Mouse (Mus musculus): Measurements from ENCODE around the gene Smg8. TPM values are rescaled to one million over a fixed set of nuclear protein-coding genes. Genes with fewer than 3 reads are reported as not detected.

Gene Smg8
- polyA plus RNA-seq, 1 experiment = 9.5 TPM

- WGBS = 84% methylated on average over 3 of the region's 3 CpGs
- H3K4me1 ChIP-seq (ENCODE audit: control insufficient read depth, insufficient read depth, low read length) = no peaks in the 10 kb centered on the region; the same call in 1 of the 2 replicates
- no peak for TF ChIP-seq CTCF (IDR thresholded peaks at IDR 0.05; ENCODE audit: control insufficient read depth, insufficient read depth, low read length)
- TF ChIP-seq POLR2A (IDR thresholded peaks at IDR 0.05; ENCODE audit: borderline replicate concordance, control insufficient read depth, low read depth, low read length) = no peak
- H3K4me3 ChIP-seq (replicated peaks; ENCODE audit: control insufficient read depth, low read depth, low read length) = no peak overlapping the region
- no peak overlapping the region for H3K27ac ChIP-seq (ENCODE audit: control insufficient read depth, insufficient read depth, low read depth, low read length, poor library complexity)
Observed at GRCm38 (mm10) chr11:87028212-87028611, 58.4 kb downstream of the Smg8 start.

Other genes starting within 250 kb of the Smg8 start
- gene Ypel2, start 93.1 kb downstream of the Smg8 start, polyA plus RNA-seq (2011; ENCODE audit: insufficient read depth, insufficient read length, low replicate concordance, missing spikeins) = 3.4 and 4.7 TPM in 2 replicates
- 2.8 TPM in 2 replicates for gene Gdpd1, start 12.7 kb downstream of the Smg8 start, polyA plus RNA-seq (2011; ENCODE audit: insufficient read depth, insufficient read length, low replicate concordance, missing spikeins)
- gene Prr11, start 21.9 kb upstream of the Smg8 start, polyA plus RNA-seq (2011; ENCODE audit: insufficient read depth, insufficient read length, low replicate concordance, missing spikeins) = 10.4 and 13.0 TPM in 2 replicates
- gene Ska2, start 22.5 kb upstream of the Smg8 start, polyA plus RNA-seq (2011; ENCODE audit: insufficient read depth, insufficient read length, low replicate concordance, missing spikeins) = 37.2 and 47.0 TPM in 2 replicates
- 11.4 and 16.0 TPM in 2 replicates for gene Trim37, start 40.3 kb upstream of the Smg8 start, polyA plus RNA-seq (2011; ENCODE audit: insufficient read depth, insufficient read length, low replicate concordance, missing spikeins)